Mouse (Mus musculus) erythroblast, embryonic 14.5 days (primary cell): ENCODE measurements at regions not wholly inside any gene's neighbourhood (a gene's known extent, or its start where the extent isn't known, plus 50 kb on each side); places are given as distances from the start of the nearest gene placed in this dataset.

ENCODE experiments used
- GATA1 ChIP-seq: IDR thresholded peaks from 2 replicates; pipeline ENCODE4 v1.6.1; 2012; ENCODE audit warnings: low read length, inconsistent platforms, mixed read lengths
- TAL1 ChIP-seq: IDR thresholded peaks from 3 replicates; pipeline ENCODE4 v1.6.1; 2012; ENCODE audit warnings: low read length, inconsistent platforms, mixed read lengths

- TF ChIP-seq GATA1, result no peak
- TF ChIP-seq TAL1, result no peak
Measured at GRCm38 (mm10) chr11:64899587-64900278, 79.1 kb upstream of the Elac2 start.
